Mouse (Mus musculus): ENCODE measurements around the gene Mip.

- TF ChIP-seq POLR2A (IDR thresholded peaks at IDR 0.05; ENCODE audit: control insufficient read depth, extremely low read depth, insufficient read depth, low read length, poor library complexity) (no peak), CTCF (IDR thresholded peaks at IDR 0.05; ENCODE audit: borderline replicate concordance, control insufficient read depth, extremely low read depth, insufficient read depth, low read length, poor library complexity) (no peak)
Observed at GRCm38 (mm10) chr10:128227592-128227991, 2.0 kb downstream of the Mip start.
